Mouse (Mus musculus) liver, postnatal 0 days (tissue): ENCODE results near the gene Atxn1.

Experiments
- CTCF ChIP-seq: sonication (generic); IDR thresholded peaks from 2 replicates; pipeline ENCODE4 v1.5.1; 2016; ENCODE audit warnings: antibody characterized with exemption, low read depth
- EP300 ChIP-seq: IDR thresholded peaks from 2 replicates; pipeline ENCODE4 v1.6.1; 2016; ENCODE audit warnings: antibody characterized with exemption, low read depth, mild to moderate bottlenecking

DNA sequence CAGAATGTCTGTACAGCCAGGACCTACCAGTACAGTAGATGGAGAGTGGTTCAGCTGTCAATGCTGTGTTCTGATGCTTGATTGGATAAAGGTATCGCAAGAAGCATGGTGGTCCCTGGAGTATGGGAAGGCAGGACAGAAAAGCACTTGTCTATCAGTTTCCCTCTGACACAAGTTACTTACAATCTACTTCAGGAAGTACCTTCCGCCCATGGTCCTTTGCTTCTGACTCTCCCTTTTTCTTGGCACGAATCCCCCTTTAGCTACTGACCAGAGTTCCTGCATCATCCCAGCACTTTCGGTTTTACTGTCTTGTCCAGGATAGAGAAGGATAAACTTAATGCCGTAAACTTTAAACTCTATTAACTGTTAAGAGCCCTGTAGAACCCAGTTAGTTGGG, 283.6 kb downstream of the Atxn1 start:
- TF ChIP-seq CTCF (no peak), EP300 (no peak)
